Mouse (Mus musculus): ENCODE data around the gene Stpg3. TPM values are rescaled to one million over a fixed set of nuclear protein-coding genes. Genes with fewer than 3 reads are reported as not detected.

Stpg3 gene
- polyA plus RNA-seq, 1 experiment from 2014 or later = not detected

Other genes with a start within 250 kb of the Stpg3 start
- gene Mrpl41, start 239.5 kb downstream of the Stpg3 start, polyA plus RNA-seq (2015; fragmentation: Nextera tagmentation; extraction: Ambion mirVana) = 143 and 150 TPM in 2 replicates
- 4.4 and 4.5 TPM in 2 replicates for gene Pnpla7, start 238.6 kb downstream of the Stpg3 start, polyA plus RNA-seq (2015; fragmentation: Nextera tagmentation; extraction: Ambion mirVana)
- gene Nsmf, start 160.3 kb downstream of the Stpg3 start, polyA plus RNA-seq (2015; fragmentation: Nextera tagmentation; extraction: Ambion mirVana) = 186 and 223 TPM in 2 replicates
- gene Entpd8, start 134.3 kb downstream of the Stpg3 start, polyA plus RNA-seq (2015; fragmentation: Nextera tagmentation; extraction: Ambion mirVana) = not detected in 2 replicates
- gene Noxa1, start 119.5 kb downstream of the Stpg3 start, polyA plus RNA-seq (2015; fragmentation: Nextera tagmentation; extraction: Ambion mirVana) = not detected in 2 replicates
- 15.8 and 22.0 TPM in 2 replicates for gene Nrarp, start 33.9 kb downstream of the Stpg3 start, polyA plus RNA-seq (2015; fragmentation: Nextera tagmentation; extraction: Ambion mirVana)
- 0.85 and 1.6 TPM in 2 replicates for gene Tor4a, start 17.8 kb downstream of the Stpg3 start, polyA plus RNA-seq (2015; fragmentation: Nextera tagmentation; extraction: Ambion mirVana)
- gene Nelfb, start 3.1 kb downstream of the Stpg3 start, polyA plus RNA-seq (2015; fragmentation: Nextera tagmentation; extraction: Ambion mirVana) = 91.7 and 101 TPM in 2 replicates
- gene Fam166a, start 4.1 kb upstream of the Stpg3 start, polyA plus RNA-seq (2015; fragmentation: Nextera tagmentation; extraction: Ambion mirVana) = not detected in 2 replicates
- 394 TPM in 2 replicates for gene Tubb4b, start 10.1 kb upstream of the Stpg3 start, polyA plus RNA-seq (2015; fragmentation: Nextera tagmentation; extraction: Ambion mirVana)
- not detected in 2 replicates for gene Slc34a3, start 19.7 kb upstream of the Stpg3 start, polyA plus RNA-seq (2015; fragmentation: Nextera tagmentation; extraction: Ambion mirVana)
- gene Rnf224, start 22.1 kb upstream of the Stpg3 start, polyA plus RNA-seq (2015; fragmentation: Nextera tagmentation; extraction: Ambion mirVana) = not detected in 2 replicates
- gene Rnf208, start 27.6 kb upstream of the Stpg3 start, polyA plus RNA-seq (2015; fragmentation: Nextera tagmentation; extraction: Ambion mirVana) = 91.6 and 106 TPM in 2 replicates
- 0.33 TPM in 1 of 2 replicates, not detected in the other for gene Cysrt1, start 27.8 kb upstream of the Stpg3 start, polyA plus RNA-seq (2015; fragmentation: Nextera tagmentation; extraction: Ambion mirVana)
- 5.8 and 9.0 TPM in 2 replicates for gene AL732309.1, start 32.2 kb upstream of the Stpg3 start, polyA plus RNA-seq (2015; fragmentation: Nextera tagmentation; extraction: Ambion mirVana)
- gene Tmem203, start 40.8 kb upstream of the Stpg3 start, polyA plus RNA-seq (2015; fragmentation: Nextera tagmentation; extraction: Ambion mirVana) = 16.0 and 16.2 TPM in 2 replicates
- gene Tprn, start 48.0 kb upstream of the Stpg3 start, polyA plus RNA-seq (2015; fragmentation: Nextera tagmentation; extraction: Ambion mirVana) = 14.8 and 16.4 TPM in 2 replicates
- gene Ssna1, start 57.8 kb upstream of the Stpg3 start, polyA plus RNA-seq (2015; fragmentation: Nextera tagmentation; extraction: Ambion mirVana) = 199 and 204 TPM in 2 replicates
- gene Anapc2, start 57.8 kb upstream of the Stpg3 start, polyA plus RNA-seq (2015; fragmentation: Nextera tagmentation; extraction: Ambion mirVana) = 150 and 159 TPM in 2 replicates
- gene Tmem210, start 73.5 kb upstream of the Stpg3 start, polyA plus RNA-seq (2015; fragmentation: Nextera tagmentation; extraction: Ambion mirVana) = not detected in 2 replicates
- 0.21 TPM in 1 of 2 replicates, not detected in the other for gene Lrrc26, start 75.3 kb upstream of the Stpg3 start, polyA plus RNA-seq (2015; fragmentation: Nextera tagmentation; extraction: Ambion mirVana)
- 19.0 and 29.4 TPM in 2 replicates for gene Grin1, start 104.5 kb upstream of the Stpg3 start, polyA plus RNA-seq (2015; fragmentation: Nextera tagmentation; extraction: Ambion mirVana)
- gene Man1b1, start 117.7 kb upstream of the Stpg3 start, polyA plus RNA-seq (2015; fragmentation: Nextera tagmentation; extraction: Ambion mirVana) = 50.6 and 54.6 TPM in 2 replicates
- 21.5 and 26.9 TPM in 2 replicates for gene Dpp7, start 141.7 kb upstream of the Stpg3 start, polyA plus RNA-seq (2015; fragmentation: Nextera tagmentation; extraction: Ambion mirVana)
- 3.3 and 7.5 TPM in 2 replicates for gene Uap1l1, start 151.0 kb upstream of the Stpg3 start, polyA plus RNA-seq (2015; fragmentation: Nextera tagmentation; extraction: Ambion mirVana)
- 23.8 and 29.9 TPM in 2 replicates for gene Sapcd2, start 157.7 kb upstream of the Stpg3 start, polyA plus RNA-seq (2015; fragmentation: Nextera tagmentation; extraction: Ambion mirVana)
- 5.2 and 6.2 TPM in 2 replicates for gene Entpd2, start 181.2 kb upstream of the Stpg3 start, polyA plus RNA-seq (2015; fragmentation: Nextera tagmentation; extraction: Ambion mirVana)
- gene Npdc1, start 184.7 kb upstream of the Stpg3 start, polyA plus RNA-seq (2015; fragmentation: Nextera tagmentation; extraction: Ambion mirVana) = 384 and 515 TPM in 2 replicates
- gene Fut7, start 208.6 kb upstream of the Stpg3 start, polyA plus RNA-seq (2015; fragmentation: Nextera tagmentation; extraction: Ambion mirVana) = 0.31 TPM in 1 of 2 replicates, not detected in the other
- gene Abca2, start 214.1 kb upstream of the Stpg3 start, polyA plus RNA-seq (2015; fragmentation: Nextera tagmentation; extraction: Ambion mirVana) = 12.2 and 14.9 TPM in 2 replicates
- gene Clic3, start 242.2 kb upstream of the Stpg3 start, polyA plus RNA-seq (2015; fragmentation: Nextera tagmentation; extraction: Ambion mirVana) = 2.4 and 4.6 TPM in 2 replicates
- 89.2 and 108 TPM in 2 replicates for gene Paxx, start 246.5 kb upstream of the Stpg3 start, polyA plus RNA-seq (2015; fragmentation: Nextera tagmentation; extraction: Ambion mirVana)

Measured in forebrain, embryonic 16.5 days (tissue).